Mouse (Mus musculus) heart, postnatal 10 days (tissue): ENCODE results near the gene Farp1. TPM values are rescaled to one million over a fixed set of nuclear protein-coding genes. Genes with fewer than 3 reads are reported as not detected.
A peak's percentile ranks its signal among the peaks of the same experiment; 100 is the strongest.

ENCODE experiments used
- DNase-seq, 2 experiments: peaks; one replicate each; pipeline ENCODE4 v3.0.0; 2021
- intact Hi-C: fragments of 180-260 bp; cut with DNase I; formaldehyde crosslinking; loops from one replicate; pipeline ENCODE4 v1.15.1; 2025
- total RNA-seq, 2 experiments: library from RNA; stranded (reverse); gene quantifications; 2 replicates each; pipeline ENCODE4 v1.2.3; 2021

Gene Farp1
- total RNA-seq, 2 experiments from 2014 or later, result 31.1 to 32.8 TPM

DNA sequence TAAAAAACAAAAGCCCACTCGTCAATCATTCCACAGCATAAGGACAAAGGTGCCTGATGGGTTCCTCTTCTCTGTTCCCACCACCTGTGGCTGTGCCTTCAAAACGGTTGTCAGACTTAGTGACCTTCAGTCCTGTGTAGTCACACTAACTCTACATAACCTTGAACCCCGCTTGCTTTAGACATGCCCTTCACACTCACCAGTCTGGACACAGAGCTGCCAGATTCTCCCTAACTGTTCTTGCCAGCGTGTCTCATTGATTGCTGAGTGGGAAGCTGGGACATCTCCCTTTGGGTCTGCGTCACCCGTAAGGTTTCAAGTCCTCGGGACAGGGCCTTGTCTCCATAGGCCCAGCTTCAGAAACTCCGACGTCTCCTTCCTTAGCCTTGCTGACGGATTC, 217.5 kb downstream of the Farp1 start:
- DNase-seq, result no peak
- intact Hi-C loops, result no loop called here

DNA sequence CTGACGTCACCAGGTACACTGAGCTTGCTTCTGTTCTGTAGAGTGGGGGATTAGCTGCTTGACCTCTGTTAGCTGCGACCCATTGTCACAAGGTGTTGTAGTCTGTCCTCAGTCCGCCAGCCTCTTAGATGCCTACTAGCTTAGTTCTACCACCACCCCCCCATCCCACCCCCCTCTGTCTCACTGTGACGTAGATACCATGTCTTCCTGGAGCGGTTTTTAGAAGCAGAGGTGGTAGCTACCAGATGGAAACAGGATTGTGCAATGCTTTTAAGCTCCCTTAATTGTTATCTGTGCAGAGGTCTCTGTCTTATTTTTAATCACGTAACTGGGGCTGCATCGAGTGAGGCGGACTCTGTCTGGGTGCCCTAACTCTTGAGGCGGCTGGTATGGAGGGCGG, 219.9 kb downstream of the Farp1 start:
- intact Hi-C loops, result no loop called here
- DNase-seq, result no peak

DNA sequence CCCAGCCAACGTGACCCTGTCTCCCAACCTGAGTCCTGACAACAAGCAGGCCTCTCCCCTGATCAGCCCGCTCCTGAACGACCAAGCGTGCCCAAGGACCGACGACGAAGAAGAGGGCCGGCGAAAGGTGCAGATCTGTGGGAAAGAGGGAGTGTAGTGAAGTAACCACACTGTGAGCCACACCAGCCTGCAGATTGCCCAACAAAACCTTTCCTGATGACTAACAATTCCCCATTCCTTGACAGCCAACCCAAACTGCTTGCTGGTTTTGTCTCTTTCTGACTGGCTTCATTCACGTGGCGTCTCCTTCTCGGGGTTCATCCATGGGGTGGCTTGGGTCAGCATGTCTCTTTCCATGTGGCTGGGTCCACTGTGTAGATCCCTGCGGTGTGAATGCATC, 220.5 kb downstream of the Farp1 start:
- intact Hi-C loops, result no loop called here
- no peak for DNase-seq

DNA sequence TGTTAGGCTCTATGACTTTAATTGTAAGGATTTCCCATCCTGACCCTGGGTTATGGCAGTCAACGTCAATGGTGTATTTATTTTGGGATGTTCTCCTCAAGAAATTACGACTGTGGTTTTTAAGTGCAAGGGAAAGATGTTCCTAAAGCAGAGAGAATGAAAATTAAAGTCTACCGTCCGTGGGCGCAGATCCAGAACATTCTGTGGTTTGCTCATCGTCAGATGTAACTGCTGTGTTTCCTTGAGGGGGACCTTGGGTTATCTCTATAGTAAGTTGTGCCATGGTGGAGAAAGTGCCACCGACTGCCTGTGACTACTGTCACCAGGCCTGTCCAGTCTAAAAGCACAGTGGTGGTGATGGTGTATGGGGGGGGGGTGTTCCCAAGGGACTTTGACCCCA, 221.9 kb downstream of the Farp1 start:
- no peak for DNase-seq
- intact Hi-C loops, result no loop called here

DNA sequence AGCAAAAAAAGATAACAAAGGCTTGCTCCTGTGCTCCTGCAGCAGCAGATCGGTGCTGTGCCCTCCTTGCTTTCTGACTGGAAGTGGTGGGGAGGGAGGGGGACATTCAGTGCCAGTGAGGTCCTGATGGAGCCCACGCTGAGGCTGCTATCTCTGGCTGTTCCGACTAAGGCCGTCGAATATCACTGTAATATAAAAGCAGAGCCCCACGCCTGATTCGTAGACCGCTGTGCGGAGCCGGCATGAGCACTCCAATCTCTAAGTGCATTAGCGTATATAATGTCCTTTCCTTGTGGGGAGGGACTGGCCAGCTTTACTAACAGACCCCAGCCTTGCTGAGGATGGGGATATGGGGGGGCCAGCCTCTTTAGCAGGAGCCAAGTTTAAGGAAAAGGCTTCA, 224.3 kb downstream of the Farp1 start:
- no peak for DNase-seq
- intact Hi-C loops, result no loop called here

DNA sequence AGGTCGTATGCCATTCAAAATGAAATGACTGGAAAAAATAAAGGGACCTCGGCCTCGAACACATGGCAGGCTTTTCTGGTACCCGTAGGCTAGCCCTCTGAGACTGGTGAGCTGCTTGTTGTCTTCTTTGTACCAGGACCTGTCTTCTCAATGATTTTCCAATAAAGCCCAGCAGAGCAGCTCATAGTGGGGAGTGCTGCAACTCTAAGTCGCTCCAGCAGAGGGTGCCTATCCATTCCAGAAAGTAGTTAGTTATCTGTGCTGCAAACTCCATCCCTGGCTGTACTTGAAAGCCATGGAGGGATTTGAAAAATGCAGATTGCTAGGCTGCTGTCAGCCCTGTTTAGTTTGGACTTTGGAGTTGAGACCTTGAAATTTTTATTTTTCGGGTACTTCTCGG, 224.8 kb downstream of the Farp1 start:
- intact Hi-C loops, result loop anchor here (5.0 kb wide), 1 partner anchor 193 kb away; no protein-coding TSS in a partner anchor
- peak; percentile 68 to 78 for DNase-seq

DNA sequence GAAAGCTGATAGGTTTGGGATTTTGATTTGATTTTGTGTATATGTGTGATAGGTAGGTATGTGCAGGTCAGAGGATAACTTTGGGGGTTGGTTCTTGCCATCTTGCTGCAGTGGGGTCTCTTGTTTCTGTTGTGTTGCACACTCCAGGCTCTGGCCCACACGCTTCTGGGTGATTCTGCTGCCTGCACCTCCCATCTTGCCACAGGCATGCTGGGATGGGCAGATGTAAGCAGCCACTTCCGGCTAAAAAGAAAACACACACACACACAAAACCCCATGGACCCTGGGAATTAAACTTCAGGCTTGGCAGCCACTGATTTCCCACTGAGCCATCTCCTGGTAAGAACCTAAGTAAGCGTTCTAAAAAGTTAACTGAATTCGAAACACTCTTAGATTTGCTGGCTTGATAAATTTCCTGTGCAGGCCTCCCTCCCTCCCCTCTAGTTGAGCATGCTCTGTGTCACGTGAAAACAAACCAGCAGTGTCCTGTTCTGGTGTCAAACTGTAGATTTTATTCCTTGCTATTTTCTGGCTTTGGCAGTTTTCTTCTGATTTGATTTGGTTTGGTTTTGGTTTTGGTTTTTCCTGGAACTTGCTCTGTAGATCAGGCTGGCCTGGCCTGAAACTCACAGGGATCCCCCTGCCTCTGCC, 226.4 kb downstream of the Farp1 start:
- no peak for DNase-seq
- intact Hi-C loops, result loop anchor here (5.0 kb wide), 1 partner anchor 191 kb away; no protein-coding TSS in a partner anchor

DNA sequence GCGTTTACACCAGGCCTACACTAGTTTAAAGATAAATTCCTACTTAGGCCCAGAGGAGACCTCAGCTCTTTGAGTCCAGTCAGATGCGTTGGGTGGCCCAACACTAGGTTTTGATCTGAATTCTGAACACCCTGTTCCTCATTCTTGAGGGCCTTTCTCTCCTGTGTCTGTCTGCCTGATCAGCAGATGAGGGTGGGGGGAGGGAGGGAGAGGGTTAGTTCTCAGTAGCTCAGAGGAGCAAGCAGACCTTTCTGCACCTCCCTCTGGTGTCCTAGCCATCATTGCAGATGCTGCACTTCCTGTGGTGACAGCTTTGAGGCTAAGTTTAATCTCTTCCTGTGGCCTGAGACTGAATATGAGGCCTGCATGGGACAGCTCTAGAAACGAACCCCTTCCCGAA, 227.6 kb downstream of the Farp1 start:
- DNase-seq, result no peak
- intact Hi-C loops, result loop anchor here (5.0 kb wide), 1 partner anchor 190 kb away; no protein-coding TSS in a partner anchor

- intact Hi-C loops, result loop anchor here (5.0 kb wide), 1 partner anchor 188 kb away; no protein-coding TSS in a partner anchor
- DNase-seq, result no peak
These were observed 228.9 kb downstream of the Farp1 start for GRCm38 (mm10) chr14:121263912-121264311.

DNA sequence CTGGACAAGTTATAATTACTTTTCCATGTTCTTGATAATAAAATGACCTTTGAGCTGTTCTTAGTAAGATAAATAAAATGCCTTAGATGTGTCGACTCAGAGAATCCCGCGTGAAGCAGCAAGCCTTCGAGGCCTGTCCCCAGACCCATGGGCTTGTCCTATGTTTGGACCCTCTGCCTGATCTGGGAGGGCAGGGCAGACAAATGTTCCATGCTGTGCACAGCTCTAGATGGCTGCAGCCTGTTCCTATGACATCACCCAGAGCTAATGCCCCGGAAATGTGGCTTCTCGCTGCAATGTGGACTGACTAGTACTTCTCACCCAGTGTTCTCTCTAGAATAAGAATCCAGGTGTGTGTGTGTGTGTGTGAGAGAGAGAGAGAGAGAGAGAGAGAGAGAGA, 229.5 kb downstream of the Farp1 start:
- intact Hi-C loops, result loop anchor here (5.0 kb wide), 1 partner anchor 188 kb away; no protein-coding TSS in a partner anchor
- DNase-seq, result peak in 1 of 2 experiments; percentile 34

GRCm38 (mm10) chr14:121267801-121268200, 232.8 kb downstream of the Farp1 start:
- intact Hi-C loops, result no loop called here
- no peak for DNase-seq

DNA sequence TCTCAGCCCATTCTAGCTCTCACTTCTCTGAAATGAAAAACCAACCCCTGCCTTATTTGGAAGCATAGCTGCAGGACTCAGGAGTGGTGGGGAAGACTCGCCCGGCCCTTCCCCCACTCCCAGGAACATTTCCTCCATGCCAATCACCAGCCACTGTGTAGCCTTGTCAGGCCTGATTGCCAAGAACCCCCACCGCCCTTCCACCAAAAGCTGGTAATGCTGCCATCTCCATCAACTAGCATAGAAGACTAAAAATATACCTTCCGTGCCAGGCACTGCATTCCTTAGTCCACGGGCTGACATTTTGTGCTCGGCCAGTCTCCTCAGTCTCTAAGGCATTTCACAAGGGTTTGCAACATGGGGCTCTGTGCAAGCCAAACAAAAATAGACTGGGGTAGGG, 235.5 kb downstream of the Farp1 start:
- intact Hi-C loops, result no loop called here
- DNase-seq, result peak; percentile 21 to 44

- intact Hi-C loops, result loop anchor here (5.0 kb wide), 1 partner anchor 302 kb away; no protein-coding TSS in a partner anchor
- no peak for DNase-seq
These were observed 240.0 kb downstream of the Farp1 start for GRCm38 (mm10) chr14:121274985-121275384.

- intact Hi-C loops, result loop anchor here (5.0 kb wide), 1 partner anchor 301 kb away; no protein-coding TSS in a partner anchor
- no peak for DNase-seq
These were observed 241.0 kb downstream of the Farp1 start for GRCm38 (mm10) chr14:121276016-121276415.

DNA sequence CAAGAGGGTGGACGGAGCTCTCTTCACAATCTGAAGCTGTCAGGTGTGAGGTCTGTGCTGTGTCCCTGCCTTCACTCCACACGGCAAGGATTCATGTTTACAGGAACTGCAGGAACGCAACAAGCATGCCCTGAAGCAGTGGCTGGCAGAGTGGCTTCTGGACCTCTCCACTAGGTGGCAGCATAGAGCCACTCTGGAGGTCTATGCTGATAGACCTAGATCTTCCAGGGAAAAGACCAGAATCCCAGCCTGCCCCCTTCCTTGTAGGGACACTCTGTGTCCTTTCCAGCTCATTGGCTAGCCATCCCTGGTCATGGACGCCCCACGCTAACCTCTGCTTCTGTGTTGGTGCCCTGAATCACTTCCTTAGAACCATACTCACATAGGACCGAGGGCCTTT, 244.1 kb downstream of the Farp1 start:
- intact Hi-C loops, result loop anchor here (1.0 to 5.0 kb wide), 3 partner anchors 12 to 298 kb away; no protein-coding TSS in a partner anchor
- peak; percentile 86 to 94 for DNase-seq

DNA sequence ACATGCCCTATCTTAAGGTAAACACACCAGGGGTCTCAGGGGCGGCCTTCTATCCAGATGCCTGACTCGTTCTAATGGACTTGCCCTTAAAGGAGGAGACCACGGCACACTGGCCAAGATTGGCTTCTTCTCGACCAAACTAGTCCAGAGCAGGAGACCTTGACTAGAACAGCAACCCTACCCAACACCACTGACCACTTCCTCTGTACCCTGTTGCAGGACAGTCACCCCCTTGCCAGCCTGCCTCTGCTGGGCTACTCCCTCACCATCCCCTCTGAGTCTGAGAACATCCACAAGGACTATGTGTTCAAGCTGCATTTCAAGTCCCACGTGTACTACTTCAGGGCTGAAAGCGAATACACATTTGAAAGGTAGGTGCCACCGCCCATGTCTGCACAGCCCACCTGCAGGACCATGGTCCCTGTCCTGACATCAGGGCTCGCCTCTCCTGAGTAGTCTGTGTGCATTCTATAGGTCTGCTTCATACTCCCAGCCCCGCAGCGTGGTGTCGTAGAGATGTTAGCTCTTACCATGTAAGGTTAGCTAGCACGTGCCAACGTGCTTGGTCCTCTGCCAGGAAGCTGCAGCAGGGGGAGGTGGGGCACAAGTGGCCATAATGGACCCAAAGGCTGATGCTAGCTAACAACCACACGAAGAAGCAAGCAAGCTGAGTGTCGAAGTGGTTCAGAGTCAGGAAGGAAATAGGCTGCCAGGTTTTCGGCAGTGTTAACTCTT, 245.8 kb downstream of the Farp1 start:
- peak; percentile 39 to 60 for DNase-seq
- intact Hi-C loops, result no loop called here

- no peak for DNase-seq
- intact Hi-C loops, result no loop called here
These were observed 246.3 kb downstream of the Farp1 start for GRCm38 (mm10) chr14:121281336-121281710.

DNA sequence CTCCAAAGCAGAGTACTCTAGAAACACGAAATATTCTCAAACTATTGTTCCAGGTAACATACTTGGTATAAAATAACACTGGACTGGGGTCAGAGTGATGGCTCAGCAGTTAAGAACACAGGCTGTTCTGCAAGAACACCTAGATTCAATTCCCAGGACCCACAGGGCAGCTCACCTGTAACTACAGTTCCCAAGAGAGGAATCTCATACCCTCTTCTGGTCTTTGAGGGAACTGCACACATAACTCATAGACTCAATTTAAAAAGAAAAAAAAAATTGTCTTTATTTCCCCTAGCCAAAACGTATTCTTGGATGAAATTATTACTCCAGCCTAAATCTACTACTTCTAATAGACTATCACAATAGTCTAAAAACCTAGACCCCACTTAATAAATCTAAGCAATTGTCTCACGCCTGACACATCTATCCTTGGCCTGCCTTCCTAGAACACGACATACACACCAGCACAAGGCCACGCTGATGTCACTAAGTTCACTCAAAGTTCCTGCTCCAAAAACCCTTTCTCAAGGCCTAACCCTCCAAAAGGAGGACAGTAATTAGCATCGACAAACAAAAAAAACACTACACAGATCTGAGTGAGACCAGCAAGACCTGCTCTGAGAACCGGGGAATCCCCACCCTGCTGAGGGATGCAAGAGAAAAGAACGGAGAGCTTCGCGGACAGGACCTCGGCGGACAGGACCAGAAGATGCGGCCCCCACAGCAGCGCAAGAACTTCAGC, 250.6 kb downstream of the Farp1 start:
- intact Hi-C loops, result no loop called here
- DNase-seq, result no peak

GRCm38 (mm10) chr14:121291881-121292280, 256.9 kb downstream of the Farp1 start:
- intact Hi-C loops, result loop anchor here (1.0 kb wide), 1 partner anchor 13 kb away; no protein-coding TSS in a partner anchor
- DNase-seq, result no peak

GRCm38 (mm10) chr14:121292391-121292790, 257.4 kb downstream of the Farp1 start:
- intact Hi-C loops, result no loop called here
- no peak for DNase-seq

DNA sequence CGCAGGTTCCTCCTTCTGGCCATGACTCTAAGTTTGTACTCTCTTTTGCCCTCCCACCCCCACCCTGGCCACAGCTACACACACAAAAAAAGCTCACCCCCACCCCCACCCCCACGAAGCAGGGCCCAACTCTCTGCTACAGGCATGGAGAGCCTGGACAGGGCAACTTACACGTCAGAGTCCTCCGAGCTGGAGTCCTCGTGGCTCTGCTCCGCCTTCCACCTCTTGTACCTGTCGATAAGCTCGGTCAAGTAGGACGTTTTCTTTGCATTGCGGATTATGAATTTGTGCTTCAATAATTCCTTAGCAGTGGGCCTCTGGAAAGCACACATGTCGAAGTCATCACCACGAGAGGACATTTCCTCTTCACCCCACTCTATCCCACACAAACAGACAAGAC, 259.5 kb downstream of the Farp1 start:
- DNase-seq, result no peak
- intact Hi-C loops, result no loop called here
